Mouse (Mus musculus) midbrain, embryonic 16.5 days (tissue): ENCODE results near the gene Dnajc16. TPM values are rescaled to one million over a fixed set of nuclear protein-coding genes. Genes with fewer than 3 reads are reported as not detected.

Experiments used
- ATAC-seq: fragments of 200-750 bp; cut with Nextera tagmentation; 2 replicates; pipeline ENCODE4 v1.8.0; 2017; ENCODE audit warnings: moderate TSS enrichment
- H3K27ac ChIP-seq: fragments of 300-500 bp; sonication (generic); 2 replicates; pipeline ENCODE4 v1.5.1; 2014; ENCODE audit warnings: mild to moderate bottlenecking, low read length, mixed read lengths
- H3K27me3 ChIP-seq: fragments of 300-500 bp; sonication (generic); 2 replicates; pipeline ENCODE4 v1.6.1; 2014; ENCODE audit warnings: low read depth, low read length, mixed read lengths; ENCODE audit not compliant: control insufficient read depth, insufficient read depth
- H3K36me3 ChIP-seq: fragments of 300-500 bp; sonication (generic); 2 replicates; pipeline ENCODE4 v1.6.1; 2014; ENCODE audit warnings: mild to moderate bottlenecking, low read length, moderate library complexity, mixed read lengths; ENCODE audit not compliant: control insufficient read depth, insufficient read depth
- H3K4me1 ChIP-seq: fragments of 300-500 bp; sonication (generic); 2 replicates; pipeline ENCODE4 v1.6.1; 2014; ENCODE audit warnings: mild to moderate bottlenecking, low read length, mixed read lengths; ENCODE audit not compliant: control insufficient read depth, insufficient read depth
- H3K4me2 ChIP-seq: fragments of 300-500 bp; sonication (generic); 2 replicates; pipeline ENCODE4 v1.6.1; 2014; ENCODE audit warnings: mild to moderate bottlenecking, low read length, mixed read lengths
- H3K4me3 ChIP-seq: fragments of 300-500 bp; sonication (generic); 2 replicates; pipeline ENCODE4 v1.5.1; 2014; ENCODE audit warnings: low read depth, mild to moderate bottlenecking, low read length, moderate library complexity, mixed read lengths
- H3K9ac ChIP-seq: fragments of 300-500 bp; sonication (generic); 2 replicates; pipeline ENCODE4 v1.6.1; 2014; ENCODE audit warnings: low read depth, low read length, mixed read lengths
- H3K9me3 ChIP-seq: fragments of 300-500 bp; sonication (generic); replicated peaks from 2 replicates; pipeline ENCODE4 v1.6.1; 2014; ENCODE audit warnings: mild to moderate bottlenecking, low read length, mixed read lengths; ENCODE audit not compliant: control insufficient read depth, poor library complexity, severe bottlenecking
- WGBS: fragments of 180-500 bp; shearing (Covaris S2); extraction: QIAGEN DNeasy Blood & Tissue Kit; methylation state at CpG from one replicate; pipeline ENCODE4 v1.1.7; 2014; 5-methylcytosine and 5-hydroxymethylcytosine counted together
- polyA plus RNA-seq: library from polyadenylated mRNA; unstranded; fragments of >200 nt; fragmentation: Nextera tagmentation; extraction: Ambion mirVana; gene quantifications from 2 replicates; pipeline ENCODE4 v1.2.1, GENCODE M21; 2015

Dnajc16 gene
- polyA plus RNA-seq, 1 experiment from 2014 or later: 6.6 TPM

DNA sequence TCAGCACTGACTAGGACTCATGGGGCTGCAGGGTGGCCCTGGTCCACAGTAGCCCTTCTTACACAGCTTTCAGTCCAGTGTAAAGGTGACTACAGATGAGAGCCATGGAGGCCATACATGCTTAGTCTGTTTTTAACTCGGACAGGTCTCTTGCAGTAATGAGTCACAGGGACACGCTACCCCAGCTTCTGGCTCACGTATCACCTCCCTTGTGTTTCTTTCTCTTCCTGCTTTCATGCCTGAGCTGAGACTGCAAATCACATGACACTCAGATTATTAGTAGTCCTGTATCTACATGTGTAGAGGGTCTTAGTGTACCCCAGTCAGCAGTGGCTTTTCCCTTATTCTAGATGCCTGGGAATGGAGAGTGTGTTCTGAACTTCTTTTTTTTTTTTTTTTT, 25.7 kb downstream of the Dnajc16 start:
- H3K4me3 ChIP-seq: no peak overlapping the region
- no peak for ATAC-seq
- H3K36me3 ChIP-seq: peaks cover 47% of the 10 kb centered on the region
- no peak overlapping the region for H3K9ac ChIP-seq
- no peak overlapping the region for H3K4me2 ChIP-seq
- 99% methylated on average over 3 of the region's 3 CpGs for WGBS
- no peaks in the 10 kb centered on the region for H3K27me3 ChIP-seq
- H3K9me3 ChIP-seq: no peaks in the 10 kb centered on the region
- H3K4me1 ChIP-seq: no peaks in the 10 kb centered on the region; the same call in 1 of the 2 replicates
- no peak overlapping the region for H3K27ac ChIP-seq

DNA sequence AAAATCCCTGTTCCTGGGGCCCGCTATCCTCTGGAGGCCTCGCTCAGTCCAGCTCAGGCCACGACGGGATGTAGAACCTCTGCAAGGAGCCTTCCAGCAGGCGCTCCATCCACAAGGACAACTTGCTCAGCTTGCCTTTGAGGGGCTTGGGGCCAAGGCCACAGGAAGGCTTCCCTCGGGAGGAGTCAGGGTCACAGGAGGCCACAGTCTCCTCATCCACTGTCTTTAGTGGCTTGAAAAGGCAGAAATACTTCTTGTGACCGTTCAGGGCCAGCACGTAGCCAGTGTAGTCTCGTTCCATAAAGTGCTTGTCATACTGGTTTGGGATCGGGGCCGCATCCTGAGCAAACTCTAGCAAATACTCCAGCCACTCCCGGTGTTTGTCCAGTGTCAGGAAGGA, 27.3 kb downstream of the Dnajc16 start:
- Histone ChIP-seq H3K36me3 (peaks cover 37% of the 10 kb centered on the region), H3K9ac (no peak overlapping the region), H3K4me3 (no peak overlapping the region), H3K27ac (no peak overlapping the region), H3K4me2 (no peak overlapping the region), H3K27me3 (no peaks in the 10 kb centered on the region), H3K4me1 (no peaks in the 10 kb centered on the region; the same call in 1 of the 2 replicates), H3K9me3 (no peaks in the 10 kb centered on the region)
- no peak for ATAC-seq
- 94% methylated on average over 12 of the region's 12 CpGs for WGBS

DNA sequence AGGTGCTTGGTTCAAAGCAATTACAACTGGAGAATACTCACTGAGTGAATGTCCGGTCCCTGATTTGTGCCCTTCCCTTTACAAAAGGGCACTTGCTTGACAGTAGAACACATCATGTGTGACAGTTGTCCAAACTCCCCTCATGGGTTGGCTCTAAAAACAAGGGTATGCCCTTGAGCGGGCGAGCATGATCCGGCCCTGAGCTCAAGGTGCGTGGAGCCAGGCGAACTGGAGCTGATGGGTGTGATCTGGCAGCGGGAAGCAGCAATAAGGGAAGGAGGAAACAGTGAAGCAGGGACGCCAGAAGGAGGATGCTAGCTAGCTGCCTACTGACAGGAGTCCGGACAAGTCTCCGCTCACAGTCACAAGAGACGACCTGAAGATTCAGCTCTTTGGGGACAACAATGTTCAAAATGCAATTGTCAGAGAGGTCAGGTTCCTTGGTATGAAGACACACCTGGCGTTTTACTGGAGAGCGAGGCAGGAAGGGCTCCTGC, 28.6 kb downstream of the Dnajc16 start:
- no peak overlapping the region for H3K4me3 ChIP-seq
- H3K4me2 ChIP-seq: no peak overlapping the region
- H3K9me3 ChIP-seq: no peaks in the 10 kb centered on the region
- H3K27ac ChIP-seq: no peak overlapping the region
- no peaks in the 10 kb centered on the region for H3K27me3 ChIP-seq
- ATAC-seq: no peak
- no peaks in the 10 kb centered on the region; the same call in 1 of the 2 replicates for H3K4me1 ChIP-seq
- WGBS: 96% methylated on average over 13 of the region's 13 CpGs
- peaks cover 32% of the 10 kb centered on the region for H3K36me3 ChIP-seq
- H3K9ac ChIP-seq: no peak overlapping the region

DNA sequence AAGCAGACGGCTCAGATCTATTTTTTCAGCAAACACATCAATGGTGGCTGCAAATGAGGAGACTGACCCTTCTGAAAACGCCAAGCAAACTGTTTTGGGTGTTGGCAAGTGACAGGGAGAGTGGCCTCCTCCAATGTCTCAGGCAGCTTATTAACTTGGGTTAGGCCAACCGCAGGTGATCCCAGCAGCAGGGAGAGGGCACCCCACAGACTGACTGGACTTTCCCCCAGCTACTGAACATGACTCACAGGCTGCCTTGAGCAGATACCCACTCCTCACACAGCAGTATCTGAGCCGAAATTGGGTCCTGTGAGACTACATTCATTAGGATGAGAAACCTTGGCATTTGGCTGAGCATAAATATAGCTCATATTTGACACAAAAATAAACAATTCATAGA, 29.8 kb downstream of the Dnajc16 start:
- Histone ChIP-seq H3K9me3 (no peaks in the 10 kb centered on the region), H3K27ac (no peak overlapping the region), H3K4me3 (no peak overlapping the region), H3K27me3 (no peaks in the 10 kb centered on the region), H3K9ac (no peak overlapping the region), H3K36me3 (peaks cover 30% of the 10 kb centered on the region), H3K4me1 (no peaks in the 10 kb centered on the region), H3K4me2 (no peak overlapping the region)
- ATAC-seq: no peak
- 83% methylated on average over 4 of the region's 4 CpGs for WGBS

DNA sequence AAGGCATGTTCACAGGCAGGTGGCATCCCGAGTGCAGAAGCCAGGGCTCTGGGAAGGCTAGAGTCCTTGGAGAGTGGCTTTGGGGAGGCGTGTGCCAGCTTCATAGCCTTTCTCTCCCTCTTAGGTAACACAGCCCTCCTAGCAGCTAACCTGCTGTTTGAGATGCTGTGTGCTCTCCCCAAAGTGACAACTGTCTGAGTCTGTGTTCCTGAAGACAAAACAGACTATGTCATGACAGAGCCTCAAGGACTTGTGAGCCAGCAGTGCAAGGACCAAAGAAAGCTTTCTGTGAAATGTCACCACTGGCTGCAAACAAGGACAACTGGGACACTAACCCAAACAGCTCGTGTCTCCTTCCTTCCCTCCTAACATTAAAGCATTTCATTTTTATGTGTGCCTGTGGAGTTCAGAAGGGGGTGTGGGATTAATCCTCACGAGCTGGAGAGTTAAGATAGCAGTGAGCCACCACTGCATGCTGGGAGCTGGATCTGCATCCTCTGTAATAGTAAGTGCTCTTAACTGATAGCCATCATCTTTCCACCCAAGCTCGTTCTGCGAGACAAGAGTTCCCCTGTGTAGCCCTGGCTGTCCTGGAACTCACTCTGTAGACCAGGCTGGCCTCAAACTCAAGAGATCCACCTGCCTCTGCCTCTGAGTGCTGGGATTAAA, 31.7 kb downstream of the Dnajc16 start:
- Histone ChIP-seq H3K4me2 (no peak overlapping the region), H3K9ac (no peak overlapping the region), H3K9me3 (no peaks in the 10 kb centered on the region), H3K4me3 (no peak overlapping the region), H3K27ac (no peak overlapping the region), H3K4me1 (no peaks in the 10 kb centered on the region), H3K36me3 (peaks cover 22% of the 10 kb centered on the region), H3K27me3 (no peaks in the 10 kb centered on the region)
- ATAC-seq: no peak
- 70% methylated on average over 6 of the region's 6 CpGs for WGBS

DNA sequence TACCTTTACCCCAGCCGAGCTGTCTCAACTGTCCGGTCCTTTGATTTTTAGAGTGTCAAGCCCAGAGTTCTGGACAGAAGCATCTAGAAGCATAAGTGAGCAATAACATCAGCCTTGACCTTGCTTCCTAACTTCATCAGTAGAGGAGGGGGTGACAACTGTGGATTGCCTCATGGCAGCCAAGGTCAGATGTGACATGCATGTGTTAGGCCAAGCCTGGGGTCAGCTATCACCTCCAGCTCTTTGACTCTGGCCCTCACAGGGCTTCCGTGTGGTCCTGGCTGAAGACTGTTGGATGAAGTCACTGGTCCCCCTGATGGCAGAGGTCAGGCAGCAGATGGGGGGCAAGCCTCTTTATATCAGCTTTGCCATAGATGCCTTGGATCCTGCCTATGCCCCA, 33.6 kb downstream of the Dnajc16 start:
- H3K27me3 ChIP-seq: no peaks in the 10 kb centered on the region
- H3K4me1 ChIP-seq: no peaks in the 10 kb centered on the region
- WGBS: 96% methylated on average over 3 of the region's 3 CpGs
- H3K4me2 ChIP-seq: no peak overlapping the region
- H3K4me3 ChIP-seq: no peak overlapping the region
- H3K9ac ChIP-seq: no peak overlapping the region
- H3K9me3 ChIP-seq: no peaks in the 10 kb centered on the region
- ATAC-seq: no peak
- H3K27ac ChIP-seq: no peak overlapping the region
- H3K36me3 ChIP-seq: peaks cover 4% of the 10 kb centered on the region

DNA sequence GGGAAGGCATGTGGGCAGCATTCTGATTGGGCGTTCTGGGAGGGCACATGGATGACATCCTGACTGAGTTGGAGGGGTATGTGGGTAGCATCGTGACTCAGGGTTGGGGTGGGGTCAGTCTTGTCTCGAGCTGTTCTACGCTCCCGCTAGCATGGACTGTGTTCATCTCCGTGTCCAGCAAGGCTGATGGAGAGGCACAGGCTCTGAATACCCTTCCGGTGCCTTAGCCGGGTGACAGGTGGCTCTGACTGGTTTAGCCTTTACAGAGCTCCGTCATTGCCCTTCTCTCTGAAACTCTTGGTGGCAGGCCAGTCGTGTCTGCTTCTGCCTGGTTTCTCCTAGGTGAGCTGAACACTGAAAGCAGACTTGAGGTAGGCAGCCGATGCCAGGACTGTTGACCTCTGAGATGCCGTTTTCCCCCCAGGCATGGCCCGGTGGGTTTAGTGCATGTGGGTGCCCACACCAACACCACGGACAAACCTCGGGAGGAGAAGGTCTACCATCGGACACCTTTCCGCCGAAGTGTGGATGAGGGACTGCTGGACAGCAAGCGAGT, 35.3 kb downstream of the Dnajc16 start:
- 94% methylated on average over 19 of the region's 19 CpGs for WGBS
- Histone ChIP-seq H3K4me2 (no peak overlapping the region), H3K36me3 (no peaks in the 10 kb centered on the region), H3K9ac (no peak overlapping the region), H3K9me3 (no peaks in the 10 kb centered on the region), H3K27me3 (no peaks in the 10 kb centered on the region), H3K27ac (no peak overlapping the region), H3K4me3 (no peak overlapping the region), H3K4me1 (no peaks in the 10 kb centered on the region)
- no peak for ATAC-seq

DNA sequence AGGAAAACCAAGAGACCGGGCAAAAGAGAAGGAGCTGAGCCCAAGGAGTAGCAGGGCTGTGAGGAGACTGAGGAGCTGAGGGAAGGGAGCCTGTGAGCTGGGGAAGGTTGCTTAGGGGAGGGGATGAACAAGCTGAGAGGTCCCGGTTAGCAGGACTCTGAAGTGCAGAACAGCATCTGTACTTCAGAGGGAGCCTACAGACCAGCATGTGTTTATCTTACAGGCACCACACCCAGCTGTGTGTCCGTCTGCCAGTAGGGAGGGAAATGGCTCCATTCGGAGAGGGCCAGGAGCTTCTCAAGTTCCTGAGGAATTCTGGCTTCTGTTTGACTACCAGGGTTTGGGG, 38.7 kb downstream of the Dnajc16 start:
- ATAC-seq: no peak
- 8% methylated on average over 4 of the region's 4 CpGs for WGBS
- Histone ChIP-seq H3K4me2 (no peak overlapping the region), H3K36me3 (no peaks in the 10 kb centered on the region), H3K9ac (no peak overlapping the region), H3K4me1 (no peaks in the 10 kb centered on the region), H3K4me3 (no peak overlapping the region), H3K27ac (no peak overlapping the region), H3K27me3 (no peaks in the 10 kb centered on the region), H3K9me3 (no peaks in the 10 kb centered on the region)

DNA sequence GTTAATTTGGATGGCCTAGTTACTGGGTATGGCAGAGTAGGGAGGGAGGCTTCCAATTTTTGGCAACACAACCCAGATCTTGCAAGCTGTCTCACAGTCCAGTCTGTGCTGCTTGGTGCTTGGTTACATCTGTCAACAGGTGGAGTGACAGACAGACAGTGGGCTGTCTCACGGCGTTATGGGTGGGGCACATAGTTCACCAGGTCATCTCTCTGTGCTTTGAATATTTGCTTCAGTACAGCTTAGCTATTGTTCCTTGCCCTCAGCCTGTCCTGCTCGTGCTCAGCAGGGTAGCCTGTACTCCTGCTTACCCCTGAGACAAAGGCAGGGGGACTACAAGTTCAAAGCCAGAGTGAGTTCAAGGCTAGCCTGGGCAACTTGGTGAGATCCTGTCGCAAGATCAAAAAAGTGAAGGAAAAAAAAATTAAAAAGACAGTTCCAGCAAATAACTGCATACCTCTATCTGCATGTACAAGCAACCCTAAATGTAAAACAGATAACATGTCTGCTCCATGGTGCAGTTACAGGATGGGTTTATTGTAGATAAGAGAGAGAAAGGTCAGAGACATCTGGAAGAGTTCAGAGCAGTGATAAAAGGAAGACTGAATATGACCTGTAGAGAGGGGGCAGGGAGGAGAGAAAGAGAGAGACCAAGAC, 39.2 kb downstream of the Dnajc16 start:
- Histone ChIP-seq H3K9me3 (no peaks in the 10 kb centered on the region), H3K4me2 (no peak overlapping the region), H3K9ac (no peak overlapping the region), H3K27ac (no peak overlapping the region), H3K4me3 (no peak overlapping the region), H3K27me3 (no peaks in the 10 kb centered on the region), H3K4me1 (no peaks in the 10 kb centered on the region), H3K36me3 (no peaks in the 10 kb centered on the region)
- no peak for ATAC-seq
- 47% methylated on average over 4 of the region's 4 CpGs for WGBS
